Mouse (Mus musculus) forebrain, embryonic 16.5 days (tissue): ENCODE results near the gene Plcb1. TPM values are rescaled to one million over a fixed set of nuclear protein-coding genes. Genes with fewer than 3 reads are reported as not detected.

Experiments
- ATAC-seq: fragments of 200-750 bp; cut with Nextera tagmentation; 2 replicates; pipeline ENCODE4 v1.8.0; 2017; ENCODE audit warnings: mild to moderate bottlenecking, moderate library complexity
- H3K27ac ChIP-seq: fragments of 300-500 bp; sonication (generic); 2 replicates; pipeline ENCODE4 v1.5.1; 2014; ENCODE audit warnings: low read length, control low read depth
- H3K27me3 ChIP-seq: fragments of 300-500 bp; sonication (generic); replicated peaks from 2 replicates; pipeline ENCODE4 v1.6.1; 2014; ENCODE audit warnings: low read length; ENCODE audit not compliant: control insufficient read depth, insufficient read depth
- H3K36me3 ChIP-seq: fragments of 300-500 bp; sonication (generic); 2 replicates; pipeline ENCODE4 v1.6.1; 2014; ENCODE audit not compliant: control insufficient read depth, insufficient read depth
- H3K4me1 ChIP-seq: fragments of 300-500 bp; sonication (generic); replicated peaks from 2 replicates; pipeline ENCODE4 v1.6.1; 2014; ENCODE audit warnings: low read length; ENCODE audit not compliant: control insufficient read depth, insufficient read depth
- H3K4me2 ChIP-seq: fragments of 300-500 bp; sonication (generic); 2 replicates; pipeline ENCODE4 v1.6.1; 2014; ENCODE audit warnings: mild to moderate bottlenecking, low read length, control low read depth
- H3K4me3 ChIP-seq: fragments of 300-500 bp; sonication (generic); replicated peaks from 2 replicates; pipeline ENCODE4 v1.5.1; 2014; ENCODE audit warnings: mild to moderate bottlenecking, low read length, control low read depth
- H3K9ac ChIP-seq: fragments of 300-500 bp; sonication (generic); replicated peaks from 2 replicates; pipeline ENCODE4 v1.6.1; 2014; ENCODE audit warnings: low read depth, low read length, control low read depth
- H3K9me3 ChIP-seq: fragments of 300-500 bp; sonication (generic); 2 replicates; pipeline ENCODE4 v1.6.1; 2016; ENCODE audit warnings: low read length; ENCODE audit not compliant: control insufficient read depth
- WGBS: fragments of 180-500 bp; shearing (Covaris S2); extraction: QIAGEN DNeasy Blood & Tissue Kit; methylation state at CpG from one replicate; pipeline ENCODE4 v1.1.7; 2014; 5-methylcytosine and 5-hydroxymethylcytosine counted together
- polyA plus RNA-seq: library from polyadenylated mRNA; unstranded; fragments of >200 nt; fragmentation: Nextera tagmentation; extraction: Ambion mirVana; gene quantifications from 2 replicates; pipeline ENCODE4 v1.2.1, GENCODE M21; 2015

Plcb1 gene
- polyA plus RNA-seq, 1 experiment from 2014 or later: 49.4 TPM

- Histone ChIP-seq H3K4me3 (no peak overlapping the region), H3K4me1 (peaks cover 6% of the 10 kb centered on the region), H3K4me2 (no peak overlapping the region; the same call in 1 of the 2 replicates), H3K36me3 (no peaks in the 10 kb centered on the region), H3K27ac (peak overlapping the region; percentile 42), H3K9me3 (no peaks in the 10 kb centered on the region), H3K9ac (no peak overlapping the region), H3K27me3 (no peaks in the 10 kb centered on the region)
- peak; percentile 50; the same call in 1 of the 2 replicates for ATAC-seq
- WGBS: 41% methylated on average over 6 of the region's 6 CpGs
Measured at GRCm38 (mm10) chr2:135049283-135049682, 263.4 kb downstream of the Plcb1 start.

DNA sequence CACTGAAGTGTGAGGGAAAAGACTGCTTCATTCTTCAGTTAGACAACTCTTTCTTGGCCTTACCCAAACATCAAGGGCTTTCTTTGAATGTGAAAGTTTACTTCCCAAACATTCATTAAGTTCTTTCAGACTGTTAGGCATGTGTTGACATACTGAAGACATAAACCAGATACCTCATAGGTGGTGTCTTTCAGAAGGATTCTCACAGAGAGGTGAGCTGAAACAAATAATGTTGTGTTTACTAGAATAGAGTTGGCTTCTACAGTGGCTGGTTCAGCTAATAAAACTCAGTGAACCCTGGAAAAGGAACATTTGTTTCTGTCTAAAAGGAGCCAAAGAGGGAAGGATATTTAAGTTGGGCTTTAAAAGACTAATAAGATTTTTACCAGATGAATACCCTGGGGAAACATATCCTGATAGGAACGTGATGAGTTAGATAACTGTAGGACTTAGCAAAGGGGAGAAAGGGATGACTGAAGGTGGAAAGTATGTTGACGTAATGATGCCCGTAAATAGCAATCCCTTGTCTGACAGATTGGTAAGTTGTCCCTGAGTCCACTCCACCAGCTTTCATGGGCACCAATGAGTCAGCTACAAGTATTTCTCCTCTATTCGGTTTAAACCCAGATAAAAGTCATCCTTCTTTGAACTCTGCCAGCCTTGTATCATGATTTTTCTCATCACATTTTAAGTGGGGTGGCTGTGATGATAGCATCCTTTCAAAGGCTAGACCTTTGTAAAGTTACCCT, 265.8 kb downstream of the Plcb1 start:
- Histone ChIP-seq H3K27ac (no peak overlapping the region), H3K4me3 (no peak overlapping the region), H3K4me1 (peaks cover 6% of the 10 kb centered on the region), H3K27me3 (no peaks in the 10 kb centered on the region), H3K4me2 (no peak overlapping the region), H3K9me3 (no peaks in the 10 kb centered on the region), H3K9ac (no peak overlapping the region), H3K36me3 (no peaks in the 10 kb centered on the region)
- 91% methylated on average over 4 of the region's 4 CpGs for WGBS
- no peak for ATAC-seq

DNA sequence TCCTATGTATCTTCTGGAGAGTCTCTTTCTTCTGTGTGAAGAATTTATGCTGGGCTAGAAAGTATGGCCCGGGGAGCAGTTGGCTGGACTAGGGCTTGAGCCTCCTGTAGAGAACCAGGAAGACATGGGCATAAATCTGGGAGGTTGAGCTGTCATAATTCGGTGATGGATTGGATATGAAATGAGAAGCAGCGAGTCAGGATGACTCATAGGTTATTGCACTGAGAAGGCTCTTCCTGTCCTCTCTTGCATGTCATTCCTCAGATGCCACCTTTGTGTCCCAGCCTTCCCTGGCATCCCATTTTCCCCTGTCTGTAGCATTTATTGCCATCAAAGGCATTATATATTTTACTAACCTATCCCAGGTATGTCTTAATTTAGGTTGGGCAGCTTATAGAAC, 267.5 kb downstream of the Plcb1 start:
- Histone ChIP-seq H3K4me3 (no peak overlapping the region), H3K9me3 (no peaks in the 10 kb centered on the region), H3K4me1 (peaks cover 6% of the 10 kb centered on the region), H3K27me3 (no peaks in the 10 kb centered on the region), H3K36me3 (no peaks in the 10 kb centered on the region), H3K4me2 (no peak overlapping the region), H3K9ac (no peak overlapping the region), H3K27ac (no peak overlapping the region)
- WGBS: 91% methylated on average over 3 of the region's 3 CpGs
- no peak for ATAC-seq

DNA sequence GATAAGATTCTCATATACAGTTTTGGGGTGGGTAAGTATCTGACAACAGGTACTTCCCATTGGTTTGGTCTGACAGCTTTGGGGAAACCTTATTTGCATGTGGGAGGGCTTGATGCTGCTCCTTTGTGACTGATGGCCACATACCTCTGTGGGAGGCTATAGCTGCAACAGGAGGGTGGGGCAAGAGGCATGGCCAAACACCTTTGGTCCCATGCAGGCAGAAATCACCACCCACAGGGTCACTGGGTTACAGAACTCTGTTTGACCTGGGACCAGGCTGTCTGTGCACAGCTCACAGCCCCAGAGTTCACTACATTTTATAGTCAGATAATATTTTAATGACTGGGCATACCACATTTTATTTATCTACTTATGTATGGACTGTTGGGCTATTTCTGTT, 281.6 kb downstream of the Plcb1 start:
- Histone ChIP-seq H3K27me3 (no peaks in the 10 kb centered on the region), H3K9ac (no peak overlapping the region), H3K4me2 (no peak overlapping the region), H3K36me3 (no peaks in the 10 kb centered on the region), H3K4me3 (no peak overlapping the region), H3K9me3 (no peaks in the 10 kb centered on the region), H3K27ac (no peak overlapping the region), H3K4me1 (no peaks in the 10 kb centered on the region)
- no peak for ATAC-seq

GRCm38 (mm10) chr2:135071349-135071748, 285.5 kb downstream of the Plcb1 start:
- Histone ChIP-seq H3K36me3 (no peaks in the 10 kb centered on the region), H3K9ac (no peak overlapping the region), H3K4me2 (no peak overlapping the region), H3K4me3 (no peak overlapping the region), H3K27me3 (no peaks in the 10 kb centered on the region), H3K27ac (no peak overlapping the region), H3K4me1 (no peaks in the 10 kb centered on the region), H3K9me3 (no peaks in the 10 kb centered on the region)
- peak; percentile 63; the same call in 1 of the 2 replicates for ATAC-seq
- WGBS: 31% methylated on average over 4 of the region's 4 CpGs

DNA sequence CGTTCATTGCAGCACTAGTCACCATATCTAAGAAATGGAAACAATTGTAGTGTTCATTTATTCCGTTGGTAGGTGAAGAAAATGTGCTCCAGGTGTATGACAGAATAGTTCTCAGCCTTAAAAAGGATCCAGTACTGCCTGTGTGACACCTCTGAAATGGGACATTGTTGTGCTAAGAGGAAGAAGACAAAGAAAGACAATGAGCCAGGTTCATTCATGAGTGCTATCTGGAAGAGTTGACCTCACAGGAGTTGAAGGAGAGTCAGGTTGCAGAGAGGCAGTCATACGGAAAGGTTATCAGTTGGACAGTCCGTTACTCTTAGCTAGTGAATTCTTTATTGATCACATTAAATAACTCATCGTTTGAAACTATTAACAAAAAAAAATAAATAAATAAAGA, 286.6 kb downstream of the Plcb1 start:
- ATAC-seq: no peak
- H3K4me3 ChIP-seq: no peak overlapping the region
- H3K27ac ChIP-seq: no peak overlapping the region
- no peaks in the 10 kb centered on the region for H3K4me1 ChIP-seq
- no peak overlapping the region for H3K9ac ChIP-seq
- no peaks in the 10 kb centered on the region for H3K9me3 ChIP-seq
- 87% methylated on average over 5 of the region's 5 CpGs for WGBS
- H3K27me3 ChIP-seq: no peaks in the 10 kb centered on the region
- H3K36me3 ChIP-seq: no peaks in the 10 kb centered on the region
- H3K4me2 ChIP-seq: no peak overlapping the region

- Histone ChIP-seq H3K4me3 (no peak overlapping the region), H3K27ac (no peak overlapping the region), H3K36me3 (no peaks in the 10 kb centered on the region), H3K27me3 (no peaks in the 10 kb centered on the region), H3K9me3 (no peaks in the 10 kb centered on the region), H3K9ac (no peak overlapping the region), H3K4me1 (no peaks in the 10 kb centered on the region), H3K4me2 (no peak overlapping the region)
- ATAC-seq: no peak
- 83% methylated on average over 5 of the region's 5 CpGs for WGBS
Measured at GRCm38 (mm10) chr2:135073014-135073413, 287.1 kb downstream of the Plcb1 start.

- no peak overlapping the region for H3K4me3 ChIP-seq
- no peak for ATAC-seq
- H3K27me3 ChIP-seq: no peaks in the 10 kb centered on the region
- H3K4me2 ChIP-seq: no peak overlapping the region
- H3K4me1 ChIP-seq: no peaks in the 10 kb centered on the region
- H3K9me3 ChIP-seq: no peaks in the 10 kb centered on the region
- H3K36me3 ChIP-seq: no peaks in the 10 kb centered on the region
- no peak overlapping the region for H3K9ac ChIP-seq
- H3K27ac ChIP-seq: no peak overlapping the region
- 82% methylated on average over 1 of the region's 1 CpGs for WGBS
Measured at GRCm38 (mm10) chr2:135075375-135075774, 289.5 kb downstream of the Plcb1 start.

GRCm38 (mm10) chr2:135092588-135093162, 306.8 kb downstream of the Plcb1 start:
- Histone ChIP-seq H3K4me3 (no peak overlapping the region), H3K4me2 (no peak overlapping the region), H3K27me3 (no peaks in the 10 kb centered on the region), H3K9me3 (no peaks in the 10 kb centered on the region), H3K9ac (no peak overlapping the region), H3K36me3 (no peaks in the 10 kb centered on the region), H3K4me1 (no peaks in the 10 kb centered on the region), H3K27ac (no peak overlapping the region)
- ATAC-seq: no peak
- WGBS: 68% methylated on average over 5 of the region's 5 CpGs
